Mouse (Mus musculus) brain, embryonic 18.5 days (tissue): ENCODE measurements around the gene P4ha2.

ENCODE experiments used
- DNase-seq: peaks from one replicate; pipeline ENCODE4 v3.0.0-alpha.2; 2012; ENCODE audit warnings: low read depth, low spot score

P4ha2 gene

DNA sequence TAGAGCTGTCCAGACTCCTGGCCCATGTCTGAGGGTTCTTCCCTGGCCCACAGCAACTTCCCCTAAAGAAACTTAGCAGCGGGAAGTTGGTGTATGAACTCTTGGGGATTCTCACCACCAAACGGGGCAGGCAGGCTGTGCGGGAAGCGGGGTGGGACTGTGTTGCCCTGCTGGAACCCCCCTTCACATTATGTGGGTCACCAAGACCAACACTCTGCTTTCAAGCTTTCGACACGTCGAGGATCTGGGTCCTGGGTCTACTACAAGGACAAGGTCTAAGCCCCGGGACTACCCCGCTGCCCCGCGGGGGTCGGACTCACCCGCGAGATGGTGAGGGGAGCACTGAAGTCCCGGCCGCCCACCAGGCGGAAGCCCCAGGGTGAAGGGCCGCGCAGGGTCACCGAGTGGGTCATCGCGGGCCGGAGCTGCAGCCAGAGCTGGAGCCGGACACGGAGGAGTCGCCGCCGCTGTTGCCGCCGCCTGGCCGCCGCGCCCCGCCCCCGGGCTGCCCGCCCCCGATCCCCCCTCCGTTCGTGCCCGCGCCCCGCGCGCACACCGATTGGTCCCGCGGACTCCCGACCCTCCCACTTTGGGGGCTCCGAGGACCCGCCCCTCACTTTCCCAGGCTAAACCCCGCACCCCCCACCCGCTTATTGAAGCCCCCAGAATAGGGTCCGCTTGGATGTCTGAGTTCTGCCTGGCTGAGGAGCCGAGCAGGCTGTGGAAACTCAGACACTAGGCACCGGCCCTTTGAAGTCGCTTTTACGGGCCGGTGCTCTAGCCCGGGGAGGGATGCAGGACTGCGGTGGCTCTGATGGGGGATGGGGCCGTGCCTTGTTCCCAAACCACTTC lies 31.1 kb upstream of the P4ha2 start, which contains the start of gene Pdlim4:
Gene Pdlim4 (minus strand): TSS at position 495 of the 852 bp plus-strand sequence.
- no peak for DNase-seq

DNA sequence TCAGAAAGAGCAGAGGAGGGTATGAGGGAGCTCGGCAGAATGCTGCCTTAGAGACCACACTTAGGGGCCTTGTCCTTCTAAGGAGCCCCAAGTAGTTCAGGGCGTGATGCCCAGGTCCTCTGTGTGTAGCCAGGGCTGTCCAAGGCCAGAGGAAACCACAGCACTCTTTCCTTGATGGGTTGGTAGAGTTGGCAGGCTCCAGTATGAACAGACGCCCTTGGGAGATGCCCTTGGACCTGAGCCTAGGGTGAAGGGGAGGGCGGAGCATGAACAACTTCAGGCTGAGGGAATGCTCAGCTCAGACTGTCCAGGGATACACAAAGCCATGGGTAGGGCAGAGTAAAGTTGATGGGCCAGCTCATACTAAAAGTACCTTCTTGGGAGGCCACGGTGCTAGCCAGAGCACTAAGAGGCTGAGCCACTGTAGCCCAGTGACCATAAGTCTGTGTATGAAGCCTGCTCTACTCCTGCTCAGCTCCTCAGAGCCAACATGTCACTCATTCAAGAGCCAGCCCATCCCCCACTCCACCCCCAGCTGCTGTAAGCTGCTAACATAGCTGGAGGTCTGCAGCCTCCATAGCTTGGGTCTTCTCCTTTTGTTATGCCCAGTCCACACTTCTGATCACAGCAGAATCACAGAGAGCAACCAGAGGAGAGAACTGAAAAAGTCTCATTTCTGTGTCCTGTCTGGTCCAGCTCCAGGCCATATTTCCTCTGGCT lies 28.0 kb upstream of the P4ha2 start:
- DNase-seq, result no peak

DNA sequence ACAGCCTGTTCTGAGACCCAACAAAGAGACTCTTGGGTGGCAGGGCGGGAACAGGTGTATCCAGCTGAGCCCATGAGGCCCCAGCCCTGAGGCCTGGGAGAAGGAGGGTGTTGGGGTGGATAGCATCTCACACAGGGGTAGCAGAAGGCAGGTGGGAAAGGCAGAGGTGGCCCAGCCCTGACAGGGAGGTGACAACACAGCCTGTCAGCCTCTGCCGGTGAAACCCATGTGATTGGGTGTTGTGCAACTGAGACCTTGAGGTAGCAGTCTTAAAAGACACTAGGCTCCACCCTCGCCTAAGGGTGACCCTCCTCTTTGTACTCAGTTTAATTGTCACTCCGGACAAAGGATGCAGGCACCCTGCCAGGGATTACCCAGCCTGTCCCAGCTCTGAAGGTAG lies 26.6 kb upstream of the P4ha2 start:
- DNase-seq, result no peak

DNA sequence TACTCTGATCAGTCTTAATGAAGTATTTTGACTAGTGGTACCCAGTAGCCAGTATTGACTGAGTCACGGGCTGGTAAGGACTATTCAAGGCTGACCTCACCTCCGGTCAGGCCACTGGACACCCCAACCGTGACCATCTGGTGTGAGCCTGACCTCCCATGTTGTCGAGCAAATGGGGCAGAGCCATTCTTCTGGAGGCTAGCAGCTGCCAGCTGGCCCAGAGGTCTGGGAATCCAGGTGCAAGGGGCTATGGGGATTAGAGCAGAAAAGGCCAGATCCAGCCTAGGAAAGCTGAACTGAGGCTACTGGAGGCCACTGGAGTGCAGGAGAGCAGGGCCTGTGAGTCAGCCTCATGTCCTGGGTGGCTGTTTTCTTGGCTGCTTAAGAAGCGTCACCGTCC lies 24.5 kb upstream of the P4ha2 start:
- no peak for DNase-seq

DNA sequence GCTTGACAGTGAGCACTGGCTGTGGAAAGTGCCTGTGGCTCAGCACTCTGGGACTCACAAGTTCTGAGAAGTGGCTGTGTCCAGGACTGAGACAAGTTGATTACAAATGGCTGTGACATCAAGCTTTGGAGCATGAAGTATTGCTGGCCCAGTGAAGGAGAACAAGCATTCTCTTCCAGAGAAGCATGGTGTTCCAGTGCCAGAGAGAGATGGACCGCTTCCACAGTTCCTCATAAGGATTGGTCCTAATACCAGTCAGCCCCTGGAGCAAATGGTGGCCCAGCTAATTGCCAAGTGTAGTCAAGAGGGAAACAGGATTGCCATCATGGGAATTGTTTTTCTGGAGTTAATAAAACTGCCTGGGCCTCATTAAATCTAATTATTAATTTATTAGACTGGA lies 23.8 kb upstream of the P4ha2 start:
- DNase-seq, result no peak

DNA sequence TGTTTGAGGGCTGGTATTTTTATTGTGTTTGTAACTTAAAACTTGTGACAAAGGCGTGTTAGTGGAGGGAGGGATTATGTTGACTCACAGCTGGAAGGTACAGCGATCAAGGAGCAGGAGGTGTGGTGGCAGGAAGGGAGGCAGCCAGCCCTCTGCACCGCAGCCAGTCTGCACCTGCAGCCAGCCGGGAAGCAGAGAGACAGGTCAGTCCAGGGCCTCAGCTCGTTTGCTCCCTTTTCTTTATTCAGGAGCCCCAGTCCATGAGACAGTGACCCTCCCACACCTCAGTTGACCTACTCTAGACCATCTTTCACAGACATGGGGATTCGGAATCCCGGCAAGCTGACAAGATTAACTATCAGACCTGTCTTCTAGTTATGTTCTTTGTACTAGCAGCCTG lies 19.5 kb upstream of the P4ha2 start:
- DNase-seq, result no peak

DNA sequence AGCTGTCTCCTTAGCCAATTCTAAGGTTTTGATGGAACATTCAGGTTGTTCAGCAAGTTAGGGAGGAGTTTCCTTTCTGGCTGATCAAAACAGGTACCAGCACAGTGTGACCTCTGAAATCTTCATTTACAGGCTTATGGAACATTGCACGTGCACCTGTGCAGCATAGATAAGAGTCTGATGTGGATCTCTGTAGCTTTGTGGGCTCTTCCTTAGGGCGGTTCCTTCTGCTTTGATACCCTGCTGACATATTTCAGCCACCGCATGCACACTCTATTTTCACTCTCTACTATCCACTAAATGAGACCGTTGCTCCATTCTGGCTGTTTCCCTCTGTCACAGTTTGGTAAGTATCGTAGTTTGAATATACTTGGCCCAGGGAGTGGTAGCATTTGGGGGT lies 17.2 kb upstream of the P4ha2 start:
- no peak for DNase-seq

DNA sequence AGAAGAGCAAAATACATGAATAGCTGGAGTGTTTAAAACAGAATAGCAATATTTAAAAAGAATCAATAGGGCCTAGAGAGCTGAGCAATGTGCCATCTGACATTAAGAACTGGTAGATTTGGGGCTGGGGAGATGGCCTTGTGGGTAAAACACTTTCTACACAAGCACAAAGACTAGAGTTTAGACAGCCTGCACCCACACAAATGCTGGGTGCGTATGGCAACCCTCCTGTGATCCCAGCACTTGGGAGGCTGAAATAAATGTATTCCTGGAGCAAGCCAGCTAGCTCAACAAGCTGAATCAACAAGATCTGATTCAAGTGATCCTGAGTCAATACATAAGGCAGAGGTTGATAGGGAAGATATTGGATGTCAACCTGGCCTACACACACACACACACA lies 14.9 kb upstream of the P4ha2 start:
- DNase-seq, result no peak

DNA sequence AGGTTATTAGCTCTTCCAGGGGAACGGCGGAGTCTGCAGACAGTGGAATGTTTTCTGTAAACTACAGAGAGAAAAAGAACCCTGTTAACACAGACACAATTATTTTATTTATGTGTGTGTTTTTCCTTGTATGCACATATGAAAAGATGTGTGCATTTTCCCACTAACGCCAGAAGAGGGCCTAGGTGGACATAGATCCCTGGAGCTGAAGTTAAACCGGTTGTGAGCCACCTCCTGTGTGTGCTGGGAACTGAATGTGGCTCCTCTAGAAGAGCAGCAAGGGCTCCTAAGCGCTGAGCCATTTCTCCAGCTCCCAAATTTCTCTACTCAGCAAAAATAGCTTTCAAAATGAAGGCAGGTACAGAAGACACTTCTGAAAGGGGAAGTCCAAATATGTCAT lies 14.1 kb upstream of the P4ha2 start:
- no peak for DNase-seq

DNA sequence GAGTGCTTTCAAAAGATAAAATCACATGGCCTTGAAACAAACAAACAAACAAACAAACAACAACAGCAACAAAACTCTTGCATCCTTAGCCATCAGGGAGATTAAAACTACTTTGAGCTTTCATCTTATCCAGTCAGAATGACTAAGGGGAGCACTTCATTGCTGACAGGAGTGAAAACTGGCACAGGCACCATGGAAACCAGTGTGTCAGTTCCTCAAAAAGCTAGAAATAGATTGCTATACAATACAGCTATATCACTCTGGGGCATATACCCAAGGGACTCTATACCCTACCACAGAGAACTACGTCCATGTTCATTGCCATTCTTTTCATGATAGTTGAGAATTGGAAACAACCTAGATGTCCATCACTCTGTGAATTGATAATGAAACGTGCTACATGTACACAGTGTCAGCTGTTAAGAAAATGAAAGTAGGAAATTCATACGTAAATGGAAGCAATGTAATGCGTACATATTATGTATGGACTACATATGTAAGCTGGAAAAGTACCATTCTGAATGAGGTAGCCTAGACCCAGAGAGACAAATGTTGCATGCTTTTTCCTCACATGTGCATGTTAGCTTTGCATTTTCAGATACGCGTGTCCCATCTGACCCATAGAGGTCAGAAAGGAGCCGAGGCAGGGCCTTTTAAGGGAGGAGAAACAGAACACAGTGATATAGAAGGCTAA lies 11.5 kb upstream of the P4ha2 start:
- DNase-seq, result no peak

DNA sequence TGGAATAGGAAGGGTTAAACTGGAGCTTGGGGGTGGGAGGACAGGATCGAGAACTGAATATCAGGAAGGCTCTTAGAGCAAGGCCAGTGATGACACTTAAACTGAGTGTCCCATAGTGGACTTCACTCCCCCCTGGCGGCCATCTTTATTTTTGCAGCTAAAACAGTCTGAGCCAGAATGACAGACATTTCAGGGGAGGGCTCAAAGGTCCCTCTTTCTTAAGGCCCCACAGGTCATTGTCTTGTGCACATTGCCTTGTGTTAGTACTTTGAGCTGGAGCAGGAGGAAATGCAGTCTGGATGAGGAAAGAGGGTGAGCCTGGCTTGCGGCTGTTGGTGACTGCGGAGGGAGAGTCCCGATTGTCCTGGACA lies 11.0 kb upstream of the P4ha2 start:
- no peak for DNase-seq

DNA sequence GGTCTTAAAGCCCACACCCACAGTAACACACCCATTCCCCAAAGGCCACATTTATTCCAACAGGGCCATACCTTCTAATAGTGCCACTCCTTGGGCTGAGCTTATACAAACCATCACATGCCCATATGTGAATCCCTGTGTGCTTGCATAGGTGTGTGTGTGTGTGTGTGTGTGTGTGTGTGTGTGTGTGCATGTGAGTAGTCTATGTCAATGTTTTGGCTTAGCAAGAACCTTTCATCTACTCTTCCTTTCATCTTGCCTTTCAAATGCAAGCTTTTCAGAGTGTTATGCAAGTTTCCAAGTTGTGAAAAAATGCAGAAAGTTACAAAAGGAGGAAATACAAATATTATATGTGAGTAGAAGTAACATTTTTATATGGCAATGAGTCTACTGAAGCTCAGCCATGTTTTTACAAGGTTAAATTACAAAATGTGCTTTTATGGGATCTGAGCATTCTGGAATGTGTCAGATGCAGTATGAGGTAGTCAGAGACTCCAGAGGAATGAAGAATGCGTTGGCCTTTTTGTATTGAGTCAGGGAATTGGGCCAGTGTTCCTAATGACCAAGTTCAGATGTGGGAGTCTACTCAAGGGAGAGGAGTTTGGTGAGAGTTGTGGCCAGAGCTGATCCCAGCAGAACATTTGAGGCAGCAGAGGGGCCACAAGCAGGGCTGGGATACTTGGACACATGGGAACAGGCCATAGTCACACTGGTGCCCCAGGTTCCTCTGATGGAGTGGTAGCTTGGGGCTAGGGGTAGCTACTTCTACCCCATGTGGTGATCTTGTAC lies 9.6 kb upstream of the P4ha2 start:
- no peak for DNase-seq

DNA sequence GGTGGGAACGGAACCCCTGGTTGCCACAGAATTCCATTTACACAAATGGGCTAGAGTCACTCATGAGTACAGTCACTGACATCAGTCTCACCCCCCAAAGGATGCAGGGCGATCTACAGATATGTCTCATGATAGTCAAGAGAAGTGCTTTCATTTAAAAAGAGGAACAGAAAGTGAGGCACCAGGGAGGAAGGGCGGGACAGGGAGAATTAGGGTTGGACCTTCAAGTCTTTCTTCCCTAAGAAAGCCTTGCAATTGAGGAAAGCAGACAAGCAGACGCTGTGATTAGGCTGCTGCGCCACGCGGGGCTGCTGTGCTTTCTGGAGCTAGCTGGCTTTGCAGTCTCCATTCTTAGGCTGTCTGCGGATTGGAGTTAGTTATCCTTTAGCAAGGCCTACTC lies 8.2 kb upstream of the P4ha2 start:
- DNase-seq, result no peak

DNA sequence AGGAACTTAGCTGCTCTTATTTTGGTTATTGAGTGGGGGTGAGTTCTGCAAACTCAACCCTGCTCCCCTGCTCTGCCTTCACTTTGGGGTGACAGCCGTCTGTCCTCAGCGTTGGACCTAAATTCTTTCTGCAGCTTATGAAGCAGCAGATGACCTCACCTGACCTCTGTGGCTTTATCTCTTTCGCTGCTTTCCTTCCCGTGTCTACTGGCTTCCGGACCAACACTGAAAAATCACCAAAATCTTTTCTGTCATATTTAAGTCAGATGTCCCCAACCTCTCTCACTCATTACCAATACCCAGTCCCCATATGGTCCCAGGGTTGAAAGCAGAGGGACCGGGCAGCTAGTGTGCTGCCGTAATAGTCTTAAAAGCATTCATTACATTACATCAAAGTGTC lies 7.7 kb upstream of the P4ha2 start:
- DNase-seq, result no peak

DNA sequence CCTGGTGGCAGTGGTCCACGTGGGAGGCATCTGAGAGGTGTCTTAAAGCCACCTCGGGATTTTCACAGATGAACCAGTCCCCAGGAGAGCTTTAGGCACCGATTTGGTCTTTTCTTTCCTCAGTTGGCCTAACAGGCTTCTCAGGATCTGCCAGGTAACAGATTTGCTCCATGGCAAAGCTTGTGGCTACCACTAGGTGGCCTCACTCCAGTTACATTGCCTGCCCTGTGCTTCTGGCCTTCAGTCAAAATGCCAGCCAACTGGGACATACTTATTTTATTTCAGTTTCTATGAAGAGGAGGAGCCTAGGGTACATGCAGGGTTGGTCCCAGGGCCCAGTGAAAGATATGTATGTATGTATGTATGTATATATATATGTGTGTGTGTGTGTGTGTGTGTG lies 6.9 kb upstream of the P4ha2 start:
- DNase-seq, result no peak

DNA sequence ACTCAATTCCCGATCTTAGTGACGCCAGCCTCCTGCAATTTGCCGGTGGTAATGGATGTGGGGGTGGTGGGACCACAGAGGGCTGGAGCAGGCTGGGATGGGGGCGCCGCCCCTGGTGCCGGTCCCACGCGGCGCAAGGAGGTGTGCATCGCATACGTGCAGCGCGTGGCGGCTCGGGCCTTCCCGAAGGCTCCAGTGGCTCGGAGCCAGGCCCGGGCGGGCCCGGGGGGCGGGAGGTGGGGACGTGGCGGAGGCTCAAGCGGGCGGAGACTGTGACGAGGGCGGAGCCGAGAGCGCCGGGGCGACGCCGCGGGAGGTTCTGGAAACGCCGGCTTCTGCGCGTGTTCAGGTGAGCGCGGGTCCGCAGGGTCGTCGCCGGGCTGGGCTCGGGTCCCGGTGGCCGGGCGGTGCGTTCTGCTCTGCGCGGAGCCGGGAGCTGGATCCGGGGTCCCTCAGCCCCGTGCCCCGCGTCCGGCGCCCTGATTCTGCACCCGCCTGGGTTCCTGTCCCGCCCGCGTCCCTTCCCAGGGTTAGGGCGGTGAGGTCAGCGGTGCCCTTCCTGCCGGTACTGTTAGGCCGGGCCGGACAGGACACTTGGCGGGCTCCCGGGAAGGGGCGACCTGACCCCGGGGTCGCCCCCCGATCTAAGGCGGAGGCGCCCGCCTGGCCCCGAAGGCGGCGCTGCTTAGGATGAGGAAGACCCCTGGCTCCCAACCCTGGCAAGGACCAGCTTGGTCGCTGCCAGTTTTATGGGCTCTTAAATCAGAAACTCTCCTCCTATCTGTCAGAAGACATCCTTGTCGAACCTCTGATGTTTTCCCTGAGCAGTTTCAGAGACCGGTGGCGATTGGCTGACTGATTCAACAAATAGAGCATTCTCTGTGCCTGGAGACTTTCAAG lies 1.0 kb downstream of the P4ha2 start:
- DNase-seq, result no peak

DNA sequence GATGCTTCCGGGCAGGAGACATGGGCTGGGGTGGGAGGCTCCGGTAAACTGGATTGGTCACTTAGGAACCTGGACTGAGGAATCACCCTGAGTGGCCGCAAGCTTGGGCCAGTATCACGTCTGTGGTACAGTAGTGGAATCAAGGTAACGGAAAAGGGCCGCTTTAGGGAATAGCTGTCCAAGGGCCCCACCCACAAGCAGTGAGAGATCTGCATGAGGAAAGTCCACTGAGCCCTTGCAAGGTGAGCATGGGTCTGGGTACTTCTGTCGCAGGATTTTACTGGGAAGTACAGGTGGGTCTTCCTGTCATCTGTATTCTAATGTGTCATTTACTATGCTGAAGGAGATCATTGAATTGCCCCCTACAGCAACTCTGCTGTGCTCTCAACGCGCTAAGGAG lies 1.8 kb downstream of the P4ha2 start:
- DNase-seq, result no peak

DNA sequence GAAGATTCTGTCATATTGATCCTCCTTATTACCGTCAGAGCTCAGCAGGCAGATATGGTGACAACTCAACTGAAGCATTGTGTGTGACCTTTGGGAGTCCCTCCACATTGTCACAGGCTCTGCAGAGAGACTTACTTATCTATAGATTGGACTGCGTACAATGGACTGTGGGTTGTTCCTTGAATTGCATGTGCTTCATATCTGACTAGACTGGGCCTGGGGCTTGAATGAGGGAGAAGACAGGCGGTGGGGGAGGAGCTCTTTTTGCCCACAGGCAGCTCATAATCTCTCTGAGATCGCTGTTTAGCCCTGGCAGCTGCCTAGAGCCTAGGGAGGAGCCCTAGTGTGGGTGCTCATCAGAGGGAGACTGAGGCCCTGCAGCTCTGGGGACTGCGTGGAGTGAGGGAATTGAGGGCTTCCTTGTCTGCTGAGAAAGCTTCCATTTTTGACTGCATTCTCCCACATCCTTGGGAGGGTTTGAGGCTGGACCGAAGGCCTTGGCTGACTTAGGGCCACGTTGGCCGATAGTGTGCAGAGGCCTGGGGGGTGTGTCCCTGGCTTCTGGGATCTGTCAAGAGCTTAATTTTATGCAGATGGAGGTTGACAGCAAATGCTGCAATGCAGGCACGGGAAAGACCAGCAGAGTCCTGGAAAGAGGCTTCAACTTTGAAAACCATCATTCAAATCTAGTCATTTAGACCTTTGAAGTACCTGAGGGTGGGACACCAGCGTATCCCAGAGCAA lies 3.0 kb downstream of the P4ha2 start:
- no peak for DNase-seq

DNA sequence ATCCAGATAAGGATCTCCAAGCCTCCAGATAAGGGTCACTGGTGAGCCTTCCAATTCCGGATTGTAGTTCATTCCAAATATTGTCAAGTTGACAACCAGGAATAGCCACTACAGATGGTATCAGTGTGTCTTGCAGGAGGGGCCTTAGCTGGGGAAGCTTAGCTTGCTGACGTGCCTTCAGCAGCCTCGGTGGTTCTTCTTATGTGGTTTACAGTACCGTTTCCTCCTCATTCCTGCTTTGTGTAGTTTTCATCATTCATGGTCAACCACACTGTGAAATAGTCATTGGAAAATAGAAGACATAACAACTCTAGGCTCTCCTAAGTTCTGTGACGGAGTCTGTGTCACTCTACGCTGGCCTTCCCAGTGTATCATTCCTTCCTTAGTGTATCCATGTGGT lies 5.1 kb downstream of the P4ha2 start:
- no peak for DNase-seq

DNA sequence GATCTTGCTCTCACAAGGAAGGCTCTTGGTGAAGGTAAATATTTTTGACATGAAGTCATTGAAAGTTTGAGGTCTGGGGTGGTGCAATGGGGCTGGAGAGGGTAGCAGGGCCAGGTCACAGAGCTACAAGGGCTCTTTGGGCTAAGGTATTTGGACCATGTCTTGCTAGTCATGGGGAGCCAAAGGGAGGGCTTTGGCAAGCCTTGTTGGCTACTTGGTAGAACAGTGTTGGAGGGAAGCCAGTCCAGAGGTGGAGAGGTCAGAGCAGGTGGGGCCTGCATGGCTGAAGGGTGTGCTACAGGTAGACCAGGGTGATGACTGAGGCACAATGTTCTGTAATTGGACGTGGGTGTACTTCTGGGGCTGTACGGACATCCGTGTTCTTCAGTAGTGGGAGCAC lies 6.8 kb downstream of the P4ha2 start:
- DNase-seq, result no peak
